Mouse (Mus musculus): ENCODE measurements at regions not wholly inside any gene's neighbourhood (a gene's known extent, or its start where the extent isn't known, plus 50 kb on each side); places are given as distances from the start of the nearest gene placed in this dataset.

- Histone ChIP-seq H3K9me3 (ENCODE audit: control insufficient read depth, low read length) (no peaks in the 10 kb centered on the region), H3K36me3 (ENCODE audit: control insufficient read depth, insufficient read depth, low read length) (no peaks in the 10 kb centered on the region), H3K27ac (ENCODE audit: low read depth, low read length) (no peak overlapping the region), H3K4me3 (ENCODE audit: low read depth, low read length) (no peak overlapping the region), H3K9ac (ENCODE audit: low read depth, low read length) (no peak overlapping the region), H3K4me2 (replicated peaks; ENCODE audit: low read depth, low read length) (no peak overlapping the region), H3K4me1 (replicated peaks; ENCODE audit: control insufficient read depth, insufficient read depth, low read length) (no peaks in the 10 kb centered on the region; the same call in 1 of the 2 replicates), H3K27me3 (ENCODE audit: control insufficient read depth, insufficient read depth, low read length) (no peaks in the 10 kb centered on the region)
- ATAC-seq (ENCODE audit: low FRiP score) (no peak), DNase-seq (ENCODE audit: low spot score) (no peak)
- WGBS: 51% methylated on average over 7 of the region's 7 CpGs
These were observed 113.7 kb upstream of the Lrig1 start for GRCm38 (mm10) chr6:94813481-94814148.

- WGBS: 40% methylated on average over 4 of the region's 4 CpGs
- ATAC-seq (ENCODE audit: low FRiP score): no peak
- H3K36me3 ChIP-seq (ENCODE audit: control insufficient read depth, insufficient read depth, low read length): no peaks in the 10 kb centered on the region
These were observed 111.9 kb upstream of the Lrig1 start for GRCm38 (mm10) chr6:94811846-94812245.

GRCm38 (mm10) chr6:94807216-94807615 is 107.3 kb upstream of the Lrig1 start:
- Histone ChIP-seq H3K4me3 (ENCODE audit: low read depth, low read length) (no peak overlapping the region), H3K27ac (ENCODE audit: low read depth, low read length) (no peak overlapping the region), H3K4me1 (replicated peaks; ENCODE audit: control insufficient read depth, insufficient read depth, low read length) (no peaks in the 10 kb centered on the region), H3K27me3 (ENCODE audit: control insufficient read depth, insufficient read depth, low read length) (no peaks in the 10 kb centered on the region), H3K4me2 (replicated peaks; ENCODE audit: low read depth, low read length) (no peak overlapping the region), H3K9ac (ENCODE audit: low read depth, low read length) (no peak overlapping the region), H3K36me3 (ENCODE audit: control insufficient read depth, insufficient read depth, low read length) (no peaks in the 10 kb centered on the region), H3K9me3 (ENCODE audit: control insufficient read depth, low read length) (no peaks in the 10 kb centered on the region)
- no peak for DNase-seq (ENCODE audit: low spot score)
- ATAC-seq (ENCODE audit: low FRiP score): no peak
- 79% methylated on average over 6 of the region's 6 CpGs for WGBS

More at GRCm38 (mm10) chr6:94811846-94812245, 111.9 kb upstream of the Lrig1 start:
- Histone ChIP-seq H3K9me3 (ENCODE audit: control insufficient read depth, low read length) (no peaks in the 10 kb centered on the region), H3K27ac (ENCODE audit: low read depth, low read length) (no peak overlapping the region), H3K4me3 (ENCODE audit: low read depth, low read length) (no peak overlapping the region), H3K27me3 (ENCODE audit: control insufficient read depth, insufficient read depth, low read length) (no peaks in the 10 kb centered on the region), H3K9ac (ENCODE audit: low read depth, low read length) (no peak overlapping the region), H3K4me1 (replicated peaks; ENCODE audit: control insufficient read depth, insufficient read depth, low read length) (no peaks in the 10 kb centered on the region; the same call in 1 of the 2 replicates), H3K4me2 (replicated peaks; ENCODE audit: low read depth, low read length) (no peak overlapping the region)
- DNase-seq (ENCODE audit: low spot score): no peak

- ATAC-seq (ENCODE audit: low FRiP score) (no peak), DNase-seq (ENCODE audit: low spot score) (peak; percentile 36)
- H3K4me2 ChIP-seq (replicated peaks; ENCODE audit: low read depth, low read length): no peak overlapping the region
- no peaks in the 10 kb centered on the region for H3K9me3 ChIP-seq (ENCODE audit: control insufficient read depth, low read length)
- 62% methylated on average over 12 of the region's 12 CpGs for WGBS
- no peaks in the 10 kb centered on the region for H3K36me3 ChIP-seq (ENCODE audit: control insufficient read depth, insufficient read depth, low read length)
- no peak overlapping the region for H3K27ac ChIP-seq (ENCODE audit: low read depth, low read length)
- no peak overlapping the region for H3K4me3 ChIP-seq (ENCODE audit: low read depth, low read length)
- no peak overlapping the region for H3K9ac ChIP-seq (ENCODE audit: low read depth, low read length)
- H3K4me1 ChIP-seq (replicated peaks; ENCODE audit: control insufficient read depth, insufficient read depth, low read length): no peaks in the 10 kb centered on the region
- no peaks in the 10 kb centered on the region for H3K27me3 ChIP-seq (ENCODE audit: control insufficient read depth, insufficient read depth, low read length)
These were observed 106.7 kb upstream of the Lrig1 start for GRCm38 (mm10) chr6:94806481-94807160.

GRCm38 (mm10) chr6:94805685-94806084 is 105.7 kb upstream of the Lrig1 start:
- Histone ChIP-seq H3K36me3 (ENCODE audit: control insufficient read depth, insufficient read depth, low read length) (no peaks in the 10 kb centered on the region), H3K9me3 (ENCODE audit: control insufficient read depth, low read length) (no peaks in the 10 kb centered on the region), H3K4me3 (ENCODE audit: low read depth, low read length) (no peak overlapping the region), H3K27me3 (ENCODE audit: control insufficient read depth, insufficient read depth, low read length) (no peaks in the 10 kb centered on the region), H3K4me1 (replicated peaks; ENCODE audit: control insufficient read depth, insufficient read depth, low read length) (peaks cover 3% of the 10 kb centered on the region; the same call in 1 of the 2 replicates), H3K27ac (ENCODE audit: low read depth, low read length) (no peak overlapping the region), H3K4me2 (replicated peaks; ENCODE audit: low read depth, low read length) (no peak overlapping the region), H3K9ac (ENCODE audit: low read depth, low read length) (no peak overlapping the region)
- 66% methylated on average over 6 of the region's 6 CpGs for WGBS
- ATAC-seq (ENCODE audit: low FRiP score) (no peak), DNase-seq (ENCODE audit: low spot score) (peak; percentile 31)

GRCm38 (mm10) chr6:94804284-94804815 is 104.4 kb upstream of the Lrig1 start:
- ATAC-seq (ENCODE audit: low FRiP score): no peak
- Histone ChIP-seq H3K4me1 (replicated peaks; ENCODE audit: control insufficient read depth, insufficient read depth, low read length) (peaks cover 3% of the 10 kb centered on the region; the same call in 1 of the 2 replicates), H3K9ac (ENCODE audit: low read depth, low read length) (no peak overlapping the region), H3K4me2 (replicated peaks; ENCODE audit: low read depth, low read length) (no peak overlapping the region), H3K36me3 (ENCODE audit: control insufficient read depth, insufficient read depth, low read length) (no peaks in the 10 kb centered on the region), H3K27ac (ENCODE audit: low read depth, low read length) (no peak overlapping the region), H3K27me3 (ENCODE audit: control insufficient read depth, insufficient read depth, low read length) (no peaks in the 10 kb centered on the region), H3K4me3 (ENCODE audit: low read depth, low read length) (no peak overlapping the region), H3K9me3 (ENCODE audit: control insufficient read depth, low read length) (no peaks in the 10 kb centered on the region)
- no peak for DNase-seq (ENCODE audit: low spot score)
- 81% methylated on average over 10 of the region's 10 CpGs for WGBS

- H3K36me3 ChIP-seq (ENCODE audit: control insufficient read depth, insufficient read depth, low read length): no peaks in the 10 kb centered on the region
- no peaks in the 10 kb centered on the region for H3K27me3 ChIP-seq (ENCODE audit: control insufficient read depth, insufficient read depth, low read length)
- peaks cover 3% of the 10 kb centered on the region; the same call in 1 of the 2 replicates for H3K4me1 ChIP-seq (replicated peaks; ENCODE audit: control insufficient read depth, insufficient read depth, low read length)
- DNase-seq (ENCODE audit: low spot score) (peak; percentile 52), ATAC-seq (ENCODE audit: low FRiP score) (peak; percentile 75)
- H3K4me3 ChIP-seq (ENCODE audit: low read depth, low read length): peak overlapping the region; percentile 18; the same call in 1 of the 2 replicates
- peaks cover 2% of the 10 kb centered on the region; the same call in 1 of the 2 replicates for H3K9me3 ChIP-seq (ENCODE audit: control insufficient read depth, low read length)
- peak overlapping the region; percentile 65 for H3K9ac ChIP-seq (ENCODE audit: low read depth, low read length)
- WGBS: 6% methylated on average over 12 of the region's 12 CpGs
- peak overlapping the region; percentile 49 for H3K4me2 ChIP-seq (replicated peaks; ENCODE audit: low read depth, low read length)
- H3K27ac ChIP-seq (ENCODE audit: low read depth, low read length): peak overlapping the region; percentile 53
These were observed 101.1 kb upstream of the Lrig1 start for GRCm38 (mm10) chr6:94801039-94801438.

GRCm38 (mm10) chr6:94798545-94799211 is 98.7 kb upstream of the Lrig1 start:
- DNase-seq (ENCODE audit: low spot score) (no peak), ATAC-seq (ENCODE audit: low FRiP score) (no peak)
- WGBS: 89% methylated on average over 4 of the region's 4 CpGs
- H3K36me3 ChIP-seq (ENCODE audit: control insufficient read depth, insufficient read depth, low read length): no peaks in the 10 kb centered on the region
- H3K4me2 ChIP-seq (replicated peaks; ENCODE audit: low read depth, low read length): no peak overlapping the region
- no peaks in the 10 kb centered on the region for H3K27me3 ChIP-seq (ENCODE audit: control insufficient read depth, insufficient read depth, low read length)
- H3K9me3 ChIP-seq (ENCODE audit: control insufficient read depth, low read length): peaks cover 2% of the 10 kb centered on the region; the same call in 1 of the 2 replicates
- H3K4me1 ChIP-seq (replicated peaks; ENCODE audit: control insufficient read depth, insufficient read depth, low read length): peaks cover 3% of the 10 kb centered on the region; the same call in 1 of the 2 replicates
- H3K4me3 ChIP-seq (ENCODE audit: low read depth, low read length): no peak overlapping the region
- H3K27ac ChIP-seq (ENCODE audit: low read depth, low read length): no peak overlapping the region
- H3K9ac ChIP-seq (ENCODE audit: low read depth, low read length): no peak overlapping the region

Measured in hindbrain, embryonic 11.5 days (tissue).